Mouse (Mus musculus): Measurements from ENCODE around the gene Slc25a33. TPM values are rescaled to one million over a fixed set of nuclear protein-coding genes. Genes with fewer than 3 reads are reported as not detected.
A peak's percentile ranks its signal among the peaks of the same experiment; 100 is the strongest.
"Not testable (repeated sequence)": the region's sequence is repeated elsewhere in the genome, so short reads cannot be mapped to it uniquely, and the experiment has no call there.

Gene Slc25a33
- polyA plus RNA-seq (2014; fragmentation: Nextera tagmentation; extraction: Ambion mirVana) = 22.0 and 22.9 TPM in 2 replicates

DNA sequence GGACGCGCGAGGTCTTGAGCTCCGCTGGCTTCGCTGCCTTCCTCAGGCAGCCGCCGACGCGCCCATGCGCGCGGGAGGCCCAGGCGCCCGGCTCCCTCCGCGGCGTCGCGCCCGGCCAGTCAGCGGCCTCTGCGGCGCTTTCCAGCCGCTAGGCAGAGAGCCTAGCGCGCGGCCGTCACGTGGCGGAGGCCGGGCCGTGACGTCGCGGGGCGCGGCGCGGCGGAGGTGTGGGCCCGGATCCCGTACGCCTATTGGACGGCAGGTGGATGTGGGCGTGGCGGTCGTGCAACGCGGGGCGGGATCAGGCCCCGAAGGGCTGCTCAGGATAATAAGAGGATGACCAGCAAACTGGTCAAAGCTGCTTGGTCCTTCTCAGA, at the start of gene Slc25a33:
TSS of gene Slc25a33 (minus strand) at position 184 of the 377 bp plus-strand sequence.
- H3K4me2 ChIP-seq (ENCODE audit: low read depth) = peak within 1 kb of the TSS; percentile 99
- whole genome bisulfite sequencing = under 1% methylated on average over 45 of the region's 51 CpGs
- peak within 1 kb of the TSS; percentile 81 for H3K9ac ChIP-seq (ENCODE audit: low read length)
- ATAC-seq (ENCODE audit: insufficient read depth, low FRiP score, low TSS enrichment) = peak; percentile 98
- H3K4me1 ChIP-seq (ENCODE audit: control insufficient read depth, insufficient read depth, low read length) = peaks cover 11% of the 10 kb centered on the region
- H3K9me3 ChIP-seq (ENCODE audit: control insufficient read depth, low read length) = no peaks in the 10 kb centered on the region
- peak within 1 kb of the TSS; percentile 74 for H3K4me3 ChIP-seq (ENCODE audit: low read depth, low read length)
- H3K27ac ChIP-seq (ENCODE audit: low read depth, low read length) = peak within 1 kb of the TSS; percentile 83
- no peaks in the 10 kb centered on the region for H3K27me3 ChIP-seq (ENCODE audit: control insufficient read depth, insufficient read depth, low read length)
- no peaks in the 10 kb centered on the region for H3K36me3 ChIP-seq (ENCODE audit: control insufficient read depth, insufficient read depth, low read length)
- DNase-seq (ENCODE audit: low spot score) = peak; percentile 96

DNA sequence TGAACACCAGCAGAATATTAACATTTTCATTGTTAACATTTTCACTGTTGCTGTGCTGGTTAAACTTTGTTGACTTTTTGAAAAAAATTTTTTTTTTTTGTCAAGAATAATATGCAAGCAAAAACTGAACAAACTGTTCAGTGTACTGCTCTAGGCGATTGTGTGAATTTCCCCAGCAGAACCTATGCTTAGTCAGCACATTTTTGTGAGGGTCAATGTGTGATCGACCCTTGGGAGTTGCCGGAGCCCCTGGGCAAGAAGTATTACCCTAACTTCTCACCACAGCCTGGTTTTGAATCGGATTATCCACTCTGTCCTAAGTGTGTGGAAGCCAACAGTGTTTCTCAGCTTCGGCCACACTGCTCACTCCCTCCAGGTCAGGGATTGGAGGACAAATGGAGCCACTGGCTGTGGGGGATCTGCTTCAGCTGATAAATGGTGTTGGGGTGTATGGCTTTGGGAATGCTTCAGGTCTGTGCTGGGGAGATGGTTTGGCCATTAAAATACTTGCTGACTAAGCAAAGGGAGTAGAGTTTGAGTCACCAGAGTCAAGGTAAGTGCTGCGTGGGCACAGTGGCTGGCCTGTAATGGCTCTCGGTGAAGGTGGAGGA, 48.6 kb upstream of the Slc25a33 start:
- no peaks in the 10 kb centered on the region for H3K36me3 ChIP-seq (ENCODE audit: control insufficient read depth, insufficient read depth, low read length)
- no peak overlapping the region for H3K27ac ChIP-seq (ENCODE audit: low read depth, low read length)
- H3K27me3 ChIP-seq (ENCODE audit: control insufficient read depth, insufficient read depth, low read length) = no peaks in the 10 kb centered on the region
- 74% methylated on average over 7 of the region's 7 CpGs for WGBS
- no peak overlapping the region for H3K9ac ChIP-seq (ENCODE audit: low read length)
- H3K4me2 ChIP-seq (ENCODE audit: low read depth) = no peak overlapping the region
- no peaks in the 10 kb centered on the region for H3K4me1 ChIP-seq (ENCODE audit: control insufficient read depth, insufficient read depth, low read length)
- H3K9me3 ChIP-seq (ENCODE audit: control insufficient read depth, low read length) = no peaks in the 10 kb centered on the region
- DNase-seq (ENCODE audit: low spot score) = no peak
- no peak overlapping the region for H3K4me3 ChIP-seq (ENCODE audit: low read depth, low read length)
- no peak for ATAC-seq (ENCODE audit: insufficient read depth, low FRiP score, low TSS enrichment)

DNA sequence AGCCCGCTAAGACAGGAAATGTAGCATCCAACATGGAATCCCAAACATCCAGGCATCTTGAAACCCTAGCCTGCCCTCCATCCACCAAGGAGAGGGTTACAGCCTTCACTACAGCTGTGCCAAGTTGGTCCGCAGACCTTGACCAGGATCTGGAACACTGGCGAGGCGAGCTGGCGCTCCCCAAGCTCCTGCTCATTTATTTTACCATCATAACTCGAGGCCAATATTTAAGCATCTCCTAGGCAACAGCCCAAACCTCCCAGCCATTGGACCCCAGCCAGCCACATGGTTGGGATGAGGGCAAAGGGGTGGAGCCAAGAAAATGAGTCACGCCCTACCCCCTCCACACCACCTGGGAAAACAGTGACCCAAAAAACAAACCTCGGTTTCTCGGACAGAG, 48.0 kb upstream of the Slc25a33 start:
- Histone ChIP-seq H3K36me3 (ENCODE audit: control insufficient read depth, insufficient read depth, low read length) (no peaks in the 10 kb centered on the region), H3K4me2 (ENCODE audit: low read depth) (no peak overlapping the region), H3K4me1 (ENCODE audit: control insufficient read depth, insufficient read depth, low read length) (no peaks in the 10 kb centered on the region), H3K9ac (ENCODE audit: low read length) (no peak overlapping the region), H3K4me3 (ENCODE audit: low read depth, low read length) (no peak overlapping the region), H3K27ac (ENCODE audit: low read depth, low read length) (no peak overlapping the region), H3K27me3 (ENCODE audit: control insufficient read depth, insufficient read depth, low read length) (no peaks in the 10 kb centered on the region), H3K9me3 (ENCODE audit: control insufficient read depth, low read length) (no peaks in the 10 kb centered on the region)
- DNase-seq (ENCODE audit: low spot score) (peak; percentile 53), ATAC-seq (ENCODE audit: insufficient read depth, low FRiP score, low TSS enrichment) (no peak)
- 65% methylated on average over 9 of the region's 9 CpGs for WGBS

DNA sequence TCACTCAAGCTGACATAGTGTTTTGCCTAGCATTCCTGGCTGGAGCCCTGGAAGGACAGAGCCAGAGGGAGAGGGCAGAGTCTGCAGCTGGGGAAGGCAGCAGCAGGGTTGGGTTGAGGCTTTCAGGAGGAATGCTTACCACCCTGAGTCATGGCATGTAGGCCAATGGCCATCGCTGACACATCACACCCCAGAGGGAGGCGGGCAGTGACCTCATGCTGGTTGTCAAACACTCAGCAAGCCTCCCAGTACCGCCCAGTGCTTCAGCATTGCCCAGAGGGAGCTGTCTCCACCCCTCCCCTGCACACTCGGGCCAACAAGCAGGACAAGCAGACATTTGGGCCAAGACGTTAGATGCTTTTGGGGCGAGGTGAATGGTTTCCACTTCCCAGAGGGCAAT, 46.5 kb upstream of the Slc25a33 start:
- ATAC-seq (ENCODE audit: insufficient read depth, low FRiP score, low TSS enrichment) (no peak), DNase-seq (ENCODE audit: low spot score) (no peak)
- H3K36me3 ChIP-seq (ENCODE audit: control insufficient read depth, insufficient read depth, low read length) = no peaks in the 10 kb centered on the region
- no peak overlapping the region for H3K27ac ChIP-seq (ENCODE audit: low read depth, low read length)
- H3K9me3 ChIP-seq (ENCODE audit: control insufficient read depth, low read length) = no peaks in the 10 kb centered on the region
- H3K4me1 ChIP-seq (ENCODE audit: control insufficient read depth, insufficient read depth, low read length) = no peaks in the 10 kb centered on the region
- no peak overlapping the region for H3K4me2 ChIP-seq (ENCODE audit: low read depth)
- H3K9ac ChIP-seq (ENCODE audit: low read length) = no peak overlapping the region
- whole genome bisulfite sequencing = 27% methylated on average over 6 of the region's 6 CpGs
- H3K4me3 ChIP-seq (ENCODE audit: low read depth, low read length) = no peak overlapping the region
- H3K27me3 ChIP-seq (ENCODE audit: control insufficient read depth, insufficient read depth, low read length) = no peaks in the 10 kb centered on the region

DNA sequence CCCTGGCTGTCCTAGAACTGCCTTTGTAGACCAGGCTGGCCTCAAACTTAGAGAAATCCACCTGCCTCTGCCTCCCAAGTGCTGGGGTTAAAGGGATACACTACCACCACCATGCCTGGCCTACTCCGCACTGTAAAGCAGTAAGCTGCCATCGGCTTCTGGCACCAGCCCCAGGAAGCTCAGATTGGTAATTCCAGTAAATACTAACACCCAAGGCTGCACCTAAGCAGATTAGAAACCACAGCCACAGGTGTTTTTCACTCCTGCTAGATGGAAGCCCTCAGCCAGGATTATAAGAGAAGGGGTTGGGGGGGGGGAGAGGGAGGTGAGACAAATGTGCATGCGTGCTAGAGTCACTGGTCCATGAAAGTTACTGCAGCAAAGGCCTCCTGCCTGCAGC, 45.1 kb upstream of the Slc25a33 start:
- Histone ChIP-seq H3K27me3 (ENCODE audit: control insufficient read depth, insufficient read depth, low read length) (no peaks in the 10 kb centered on the region), H3K27ac (ENCODE audit: low read depth, low read length) (no peak overlapping the region), H3K36me3 (ENCODE audit: control insufficient read depth, insufficient read depth, low read length) (no peaks in the 10 kb centered on the region), H3K4me3 (ENCODE audit: low read depth, low read length) (no peak overlapping the region), H3K4me1 (ENCODE audit: control insufficient read depth, insufficient read depth, low read length) (no peaks in the 10 kb centered on the region), H3K9ac (ENCODE audit: low read length) (no peak overlapping the region), H3K9me3 (ENCODE audit: control insufficient read depth, low read length) (no peaks in the 10 kb centered on the region), H3K4me2 (ENCODE audit: low read depth) (no peak overlapping the region)
- DNase-seq (ENCODE audit: low spot score) = no peak
- WGBS = 88% methylated on average over 3 of the region's 3 CpGs
- no peak for ATAC-seq (ENCODE audit: insufficient read depth, low FRiP score, low TSS enrichment)

DNA sequence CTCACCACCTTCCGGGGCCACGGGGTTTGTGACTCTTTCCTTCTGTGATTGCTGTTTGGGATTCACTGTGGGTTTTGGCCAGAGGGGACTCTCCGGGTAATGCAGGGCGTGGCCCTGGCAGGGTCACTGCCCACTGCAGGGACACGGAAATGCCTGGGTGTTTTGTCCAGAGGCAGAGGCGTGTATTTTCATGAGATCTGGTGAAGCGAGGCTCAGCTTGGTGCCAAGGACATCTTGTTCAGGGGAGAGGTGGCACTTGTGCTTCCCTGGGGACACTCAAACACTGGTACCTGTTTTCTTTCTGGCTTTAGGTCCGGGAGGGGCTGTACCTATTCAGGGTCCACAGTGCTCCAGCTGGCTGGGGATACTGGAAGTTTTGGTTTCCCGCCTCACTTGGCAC, 42.5 kb upstream of the Slc25a33 start:
- no peaks in the 10 kb centered on the region for H3K4me1 ChIP-seq (ENCODE audit: control insufficient read depth, insufficient read depth, low read length)
- H3K27me3 ChIP-seq (ENCODE audit: control insufficient read depth, insufficient read depth, low read length) = no peaks in the 10 kb centered on the region
- no peaks in the 10 kb centered on the region for H3K36me3 ChIP-seq (ENCODE audit: control insufficient read depth, insufficient read depth, low read length)
- DNase-seq (ENCODE audit: low spot score) = no peak
- WGBS = 87% methylated on average over 9 of the region's 9 CpGs
- no peak overlapping the region for H3K4me2 ChIP-seq (ENCODE audit: low read depth)
- H3K27ac ChIP-seq (ENCODE audit: low read depth, low read length) = no peak overlapping the region
- H3K4me3 ChIP-seq (ENCODE audit: low read depth, low read length) = no peak overlapping the region
- no peak overlapping the region for H3K9ac ChIP-seq (ENCODE audit: low read length)
- H3K9me3 ChIP-seq (ENCODE audit: control insufficient read depth, low read length) = no peaks in the 10 kb centered on the region
- no peak for ATAC-seq (ENCODE audit: insufficient read depth, low FRiP score, low TSS enrichment)

DNA sequence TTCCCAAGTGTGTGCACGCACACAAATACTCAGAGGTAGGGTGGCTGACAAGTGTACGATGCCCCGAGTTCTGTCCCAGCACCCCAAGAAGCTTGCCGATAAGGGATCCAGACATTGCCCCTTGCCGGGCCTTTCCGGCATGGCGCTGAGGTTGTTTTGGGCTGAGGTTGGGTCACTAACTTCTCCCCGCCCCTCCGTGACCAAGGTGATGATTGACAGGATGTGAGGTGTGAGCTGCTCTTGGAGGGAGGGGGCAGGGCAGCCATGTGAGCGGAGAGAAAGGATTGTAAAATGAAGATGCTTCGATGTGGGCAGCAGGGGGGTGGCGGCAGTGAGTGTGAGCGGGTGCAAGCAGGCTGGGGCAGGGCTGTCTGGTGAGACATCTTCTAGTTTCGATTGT, 41.5 kb upstream of the Slc25a33 start:
- Histone ChIP-seq H3K27me3 (ENCODE audit: control insufficient read depth, insufficient read depth, low read length) (no peaks in the 10 kb centered on the region), H3K4me2 (ENCODE audit: low read depth) (no peak overlapping the region), H3K9ac (ENCODE audit: low read length) (no peak overlapping the region), H3K27ac (ENCODE audit: low read depth, low read length) (no peak overlapping the region), H3K9me3 (ENCODE audit: control insufficient read depth, low read length) (no peaks in the 10 kb centered on the region), H3K4me1 (ENCODE audit: control insufficient read depth, insufficient read depth, low read length) (no peaks in the 10 kb centered on the region), H3K4me3 (ENCODE audit: low read depth, low read length) (no peak overlapping the region), H3K36me3 (ENCODE audit: control insufficient read depth, insufficient read depth, low read length) (no peaks in the 10 kb centered on the region)
- no peak for ATAC-seq (ENCODE audit: insufficient read depth, low FRiP score, low TSS enrichment)
- 94% methylated on average over 14 of the region's 14 CpGs for WGBS
- no peak for DNase-seq (ENCODE audit: low spot score)

DNA sequence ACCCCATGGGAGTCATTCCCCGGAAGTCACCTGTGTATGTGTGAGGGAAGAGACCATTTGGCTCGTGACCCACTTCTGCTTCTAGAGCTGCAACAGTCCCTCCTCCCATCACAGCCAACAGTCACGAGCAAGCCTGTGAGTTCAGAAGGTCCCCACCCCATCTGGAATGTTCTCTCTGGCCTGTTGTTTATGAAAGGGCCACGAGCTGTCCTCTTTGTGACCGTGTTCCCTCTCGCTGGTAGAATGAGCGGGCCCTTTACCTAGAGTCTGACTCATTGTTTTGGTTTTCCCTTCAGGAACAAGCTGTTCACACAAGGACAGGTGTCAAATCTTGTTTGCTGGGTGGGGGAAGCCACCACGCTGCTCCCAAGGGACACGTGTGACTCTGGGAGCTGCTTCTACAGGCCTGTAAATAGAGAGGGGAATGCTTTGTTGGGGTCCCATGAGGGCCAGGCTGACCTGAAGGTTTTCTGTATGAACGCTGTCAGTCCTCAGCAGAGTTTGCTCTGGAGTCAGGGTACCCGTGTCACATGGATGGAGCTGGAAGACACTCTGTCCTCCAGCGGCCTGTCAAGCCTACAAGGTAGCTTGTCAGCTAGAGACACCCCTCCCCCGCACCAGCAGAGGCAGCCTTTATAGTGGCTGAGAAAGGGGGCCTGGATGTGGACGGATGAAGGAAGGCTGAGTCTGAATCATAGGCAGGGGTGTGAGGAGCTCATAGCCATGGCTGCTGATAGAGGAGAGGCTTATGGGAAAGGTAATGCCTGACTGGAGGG, 39.5 kb upstream of the Slc25a33 start:
- no peak for DNase-seq (ENCODE audit: low spot score)
- Histone ChIP-seq H3K36me3 (ENCODE audit: control insufficient read depth, insufficient read depth, low read length) (no peaks in the 10 kb centered on the region), H3K27me3 (ENCODE audit: control insufficient read depth, insufficient read depth, low read length) (0 out of 2 replicates have a peak, but pooled peaks cover 2% of the 10 kb centered on the region), H3K9ac (ENCODE audit: low read length) (no peak overlapping the region), H3K9me3 (ENCODE audit: control insufficient read depth, low read length) (no peaks in the 10 kb centered on the region), H3K4me3 (ENCODE audit: low read depth, low read length) (no peak overlapping the region), H3K27ac (ENCODE audit: low read depth, low read length) (no peak overlapping the region), H3K4me2 (ENCODE audit: low read depth) (no peak overlapping the region), H3K4me1 (ENCODE audit: control insufficient read depth, insufficient read depth, low read length) (peaks cover 3% of the 10 kb centered on the region)
- WGBS = 59% methylated on average over 14 of the region's 14 CpGs
- ATAC-seq (ENCODE audit: insufficient read depth, low FRiP score, low TSS enrichment) = no peak

DNA sequence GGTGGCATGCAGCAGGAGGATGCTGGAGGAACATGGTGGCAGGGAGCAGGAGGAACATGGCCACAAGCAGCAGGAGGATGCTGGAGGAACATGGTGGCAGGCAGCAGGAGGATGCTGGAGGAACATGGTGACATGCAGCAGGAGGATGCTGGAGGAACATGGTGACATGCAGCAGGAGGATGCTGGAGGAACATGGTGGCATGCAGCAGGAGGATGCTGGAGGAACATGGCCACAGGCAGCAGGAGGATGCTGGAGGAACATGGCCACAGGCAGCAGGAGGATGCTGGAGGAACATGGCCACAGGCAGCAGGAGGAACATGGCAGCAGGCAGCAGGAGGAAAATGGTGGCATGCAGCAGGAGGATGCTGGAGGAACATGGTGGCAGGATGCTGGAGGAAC, 36.3 kb upstream of the Slc25a33 start:
- DNase-seq (ENCODE audit: low spot score); H3K9me3 ChIP-seq (ENCODE audit: control insufficient read depth, low read length); H3K36me3 ChIP-seq (ENCODE audit: control insufficient read depth, insufficient read depth, low read length); H3K27me3 ChIP-seq (ENCODE audit: control insufficient read depth, insufficient read depth, low read length); H3K4me1 ChIP-seq (ENCODE audit: control insufficient read depth, insufficient read depth, low read length); ATAC-seq (ENCODE audit: insufficient read depth, low FRiP score, low TSS enrichment); H3K4me3 ChIP-seq (ENCODE audit: low read depth, low read length); H3K4me2 ChIP-seq (ENCODE audit: low read depth); H3K27ac ChIP-seq (ENCODE audit: low read depth, low read length); H3K9ac ChIP-seq (ENCODE audit: low read length): not testable (repeated sequence)

Data from neural tube, embryonic 11.5 days (tissue).